Mouse (Mus musculus) testis, adult 2 months (tissue): ENCODE results near the gene Ccdc124.

Experiments
- CTCF ChIP-seq: fragments of 200-500 bp; IDR thresholded peaks from 2 replicates; pipeline ENCODE4 v1.5.1; 2012; ENCODE audit warnings: low read depth, mild to moderate bottlenecking, inconsistent platforms, low read length, moderate library complexity; ENCODE audit not compliant: control insufficient read depth, insufficient read depth, insufficient replicate concordance
- POLR2A ChIP-seq: fragments of 200-500 bp; IDR thresholded peaks from 2 replicates; pipeline ENCODE4 v1.6.1; 2012; ENCODE audit warnings: low read depth, mild to moderate bottlenecking, inconsistent platforms, low read length, moderate library complexity; ENCODE audit not compliant: control insufficient read depth

DNA sequence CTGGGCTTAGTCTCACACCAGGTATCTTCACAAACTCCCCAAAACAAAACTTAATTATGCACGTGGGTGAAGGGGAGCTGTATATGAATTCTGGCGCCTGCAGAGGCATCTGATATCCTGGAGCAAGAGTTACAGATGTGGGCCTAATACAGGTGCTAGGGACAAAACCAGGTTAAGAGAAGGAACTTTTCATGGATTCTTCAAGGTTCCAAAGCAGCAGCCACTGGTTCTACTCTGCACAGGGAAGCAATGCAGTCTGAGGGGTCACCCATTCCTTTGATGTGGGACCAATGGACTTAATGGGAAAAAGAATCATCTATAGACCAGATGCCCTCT lies 20.6 kb upstream of the Ccdc124 start:
- TF ChIP-seq CTCF (no peak), POLR2A (no peak)
